In the genomic region with DNA sequence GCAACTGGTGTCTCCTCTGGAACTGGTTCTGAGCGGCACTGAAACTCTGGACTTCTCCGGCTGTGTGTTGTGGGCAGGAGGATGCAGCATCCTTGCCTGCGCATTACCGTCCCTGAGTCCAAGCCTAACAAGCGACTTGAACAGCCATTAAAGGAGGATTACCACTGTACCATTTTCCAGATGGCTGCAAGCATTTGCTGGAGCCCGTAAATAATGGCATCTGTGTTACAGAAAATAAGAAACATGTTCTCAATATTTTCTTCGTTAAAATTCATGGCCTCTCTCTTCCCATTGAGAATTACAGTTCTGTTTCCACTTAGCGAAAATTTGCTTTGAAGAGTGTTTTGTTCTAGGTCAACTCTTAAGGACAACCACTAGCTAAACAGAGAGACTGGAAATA, we compare ENCODE assay signal across 1 mouse cellular context.
TF ChIP-seq lines count a peak whose summit lies in the region.

No protein-coding gene starts in this region.

TF ChIP-seq in MEL, 35 proteins besides CTCF, POLR2A, EP300 and RAD21:
- TF ChIP-seq HCFC1 (IDR thresholded peaks at IDR 0.05; ENCODE audit: low read depth, low read length) = no peak
- no peak for TF ChIP-seq CHD2 (IDR thresholded peaks at IDR 0.05; ENCODE audit: low read length)
- no peak for TF ChIP-seq SIN3A (IDR thresholded peaks at IDR 0.05; ENCODE audit: low read length)
- TF ChIP-seq USF1 (IDR thresholded peaks at IDR 0.05; ENCODE audit: low read depth, low read length) = no peak
- TF ChIP-seq NELFE (IDR thresholded peaks at IDR 0.05; ENCODE audit: low read depth, low read length) = no peak
- no peak for TF ChIP-seq GABPA (IDR thresholded peaks at IDR 0.05; ENCODE audit: low read depth, low read length)
- no peak for TF ChIP-seq SMC3 (IDR thresholded peaks at IDR 0.05; ENCODE audit: low read depth, low read length)
- no peak for TF ChIP-seq ZKSCAN1 (IDR thresholded peaks at IDR 0.05; ENCODE audit: low read depth, low read length)
- TF ChIP-seq MAFK (IDR thresholded peaks at IDR 0.05; ENCODE audit: borderline replicate concordance, low read depth, low read length) = no peak
- no peak for TF ChIP-seq CHD1 (IDR thresholded peaks at IDR 0.05; ENCODE audit: low read depth, low read length)
- TF ChIP-seq JUND (IDR thresholded peaks at IDR 0.05; ENCODE audit: low read depth, low read length) = no peak
- TF ChIP-seq MYB (IDR thresholded peaks at IDR 0.05; ENCODE audit: low read depth, low read length) = no peak
- TF ChIP-seq MAZ (IDR thresholded peaks at IDR 0.05; ENCODE audit: low read depth, low read length) = no peak
